Mouse (Mus musculus): ENCODE results near the gene Psmb10.
A peak's percentile ranks its signal among the peaks of the same experiment; 100 is the strongest.

Psmb10 gene

GRCm38 (mm10) chr8:105937496-105938305 lies 543 bp downstream of the Psmb10 start:
- DNase-seq (ENCODE audit: extremely low spot score) = peak; percentile 39

GRCm38 (mm10) chr8:105936866-105937475 lies 1.3 kb downstream of the Psmb10 start:
- DNase-seq (ENCODE audit: extremely low spot score) = peak; percentile 89

- no peak for DNase-seq (ENCODE audit: extremely low spot score)
Observed at GRCm38 (mm10) chr8:105935863-105936603, 2.2 kb downstream of the Psmb10 start.

GRCm38 (mm10) chr8:105935105-105935504 lies 3.1 kb downstream of the Psmb10 start:
- no peak for DNase-seq (ENCODE audit: extremely low spot score)

- no peak for DNase-seq (ENCODE audit: extremely low spot score)
Observed at GRCm38 (mm10) chr8:105933762-105934161, 4.5 kb downstream of the Psmb10 start, which contains the start of gene Ctrl. Ctrl (minus strand) TSS chr8:105933862.

GRCm38 (mm10) chr8:105932525-105932924 lies 5.7 kb downstream of the Psmb10 start:
- no peak for DNase-seq (ENCODE audit: extremely low spot score)

- DNase-seq (ENCODE audit: extremely low spot score) = no peak
Observed at GRCm38 (mm10) chr8:105931271-105931670, 7.0 kb downstream of the Psmb10 start.

- DNase-seq (ENCODE audit: extremely low spot score) = peak; percentile 89
Observed at GRCm38 (mm10) chr8:105930602-105931001, 7.6 kb downstream of the Psmb10 start.

GRCm38 (mm10) chr8:105925123-105925522 lies 13.1 kb downstream of the Psmb10 start:
- no peak for DNase-seq (ENCODE audit: extremely low spot score)

GRCm38 (mm10) chr8:105919390-105919789 lies 18.9 kb downstream of the Psmb10 start:
- no peak for DNase-seq (ENCODE audit: extremely low spot score)

GRCm38 (mm10) chr8:105900941-105901616 lies 37.2 kb downstream of the Psmb10 start:
- no peak for DNase-seq (ENCODE audit: extremely low spot score)

- peak; percentile 97 for DNase-seq (ENCODE audit: extremely low spot score)
Observed at GRCm38 (mm10) chr8:105900180-105900940, 37.9 kb downstream of the Psmb10 start, which contains the start of gene Pskh1. Pskh1 (plus strand) TSS chr8:105900441.

GRCm38 (mm10) chr8:105897801-105898480 lies 40.3 kb downstream of the Psmb10 start:
- DNase-seq (ENCODE audit: extremely low spot score) = no peak

- DNase-seq (ENCODE audit: extremely low spot score) = peak; percentile 79
Observed at GRCm38 (mm10) chr8:105893339-105893738, 44.9 kb downstream of the Psmb10 start, which contains the start of gene Nrn1l. Nrn1l (plus strand) TSS chr8:105893567.

- DNase-seq (ENCODE audit: extremely low spot score) = no peak
Observed at GRCm38 (mm10) chr8:105892432-105892831, 45.8 kb downstream of the Psmb10 start.

- no peak for DNase-seq (ENCODE audit: extremely low spot score)
Observed at GRCm38 (mm10) chr8:105890870-105891269, 47.4 kb downstream of the Psmb10 start.

GRCm38 (mm10) chr8:105889756-105890465 lies 48.3 kb downstream of the Psmb10 start:
- no peak for DNase-seq (ENCODE audit: extremely low spot score)

Measured in embryo, embryonic 9.5 days (tissue).